Mouse (Mus musculus): ENCODE measurements around the gene Acadl. TPM values are rescaled to one million over a fixed set of nuclear protein-coding genes. Genes with fewer than 3 reads are reported as not detected.
A peak's percentile ranks its signal among the peaks of the same experiment; 100 is the strongest.

Acadl gene
- polyA plus RNA-seq (2012; rRNA removed): 32.8 and 36.1 TPM in 2 replicates

DNA sequence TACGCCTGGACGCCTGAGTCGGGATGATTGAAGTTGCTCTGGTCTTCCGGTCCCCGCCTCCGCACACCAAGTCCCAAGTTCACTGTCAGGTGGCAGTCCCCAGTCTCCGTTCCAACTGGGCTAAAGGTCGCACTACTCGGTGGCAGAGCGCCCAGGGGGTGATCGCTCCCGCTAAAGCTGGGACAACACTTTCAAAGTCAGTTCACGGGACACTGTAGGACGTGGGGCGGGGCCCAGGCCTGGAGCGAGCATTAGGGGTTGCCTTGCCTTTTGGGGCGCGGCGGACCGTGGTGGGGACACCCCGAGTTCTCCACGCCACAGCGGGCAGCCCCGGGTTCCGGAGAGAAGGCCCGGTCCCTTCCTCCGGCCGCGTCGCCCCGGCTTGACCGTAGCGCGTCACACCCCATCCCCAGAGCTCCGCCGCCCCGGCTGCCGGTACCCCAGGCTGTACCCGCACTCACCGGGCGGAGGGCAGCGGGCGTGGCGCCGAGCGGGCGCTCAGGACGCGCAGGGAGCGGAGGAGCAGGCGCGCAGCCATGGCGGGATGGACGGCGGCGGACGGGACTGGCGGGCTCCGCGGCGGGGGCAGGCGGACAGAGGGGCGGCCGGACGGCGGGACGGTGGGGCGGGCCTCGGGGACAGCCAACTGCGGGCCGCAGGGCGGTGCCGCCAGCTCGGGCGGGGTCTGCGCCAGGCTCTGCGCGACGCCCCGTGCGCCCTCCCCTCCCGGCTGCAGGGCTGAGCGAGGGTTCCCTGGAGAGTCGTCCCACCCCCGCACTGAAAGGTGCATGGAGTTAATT is at the start of gene Acadl:
Gene Acadl, minus strand, starts transcription at position 566 of the 800 bp plus-strand sequence.
- DNase-seq (ENCODE audit: extremely low spot score in 1 of 2, low spot score in 1 of 2): peak; percentile 17 to 63

DNA sequence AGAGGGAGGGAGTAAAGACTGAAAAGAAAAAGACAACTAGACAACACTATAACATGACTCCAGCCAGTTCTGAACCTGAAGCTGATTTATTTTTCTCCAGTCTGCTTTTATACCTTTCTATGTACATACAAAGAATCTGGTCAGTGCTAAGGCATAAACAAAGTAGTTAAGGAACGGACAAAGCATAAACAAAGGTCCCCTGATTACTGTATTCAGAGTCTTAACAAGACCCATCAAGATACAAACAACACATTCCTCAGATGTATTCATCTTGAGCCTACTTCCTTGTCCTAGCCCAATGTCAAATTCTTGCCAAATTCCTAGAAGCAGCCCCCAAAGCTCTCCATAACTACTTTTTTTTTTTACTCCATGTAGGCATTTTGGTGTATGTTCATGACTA is 49.2 kb upstream of the Acadl start:
- no peak for DNase-seq (ENCODE audit: extremely low spot score in 1 of 2, low spot score in 1 of 2)

DNA sequence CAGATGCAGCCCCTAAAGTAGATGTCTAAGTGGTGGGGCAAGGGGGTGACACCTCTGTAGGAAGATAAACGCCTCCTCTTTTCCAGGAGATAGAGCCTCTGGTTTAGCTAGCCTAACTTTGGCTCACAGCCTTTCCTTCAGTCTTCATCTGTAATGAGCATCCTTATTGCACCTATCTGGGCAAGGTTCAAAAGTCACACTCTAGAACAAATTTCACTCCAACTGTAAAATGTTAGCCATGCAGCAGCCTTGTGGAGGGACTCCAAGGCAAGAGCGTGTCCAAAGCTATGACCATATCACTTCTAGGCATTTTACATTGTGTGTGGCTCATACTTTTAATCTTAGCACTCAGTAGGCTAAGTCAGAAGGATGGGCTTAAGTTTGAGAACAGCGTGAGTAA is 39.5 kb upstream of the Acadl start:
- no peak for DNase-seq (ENCODE audit: extremely low spot score in 1 of 2, low spot score in 1 of 2)

DNA sequence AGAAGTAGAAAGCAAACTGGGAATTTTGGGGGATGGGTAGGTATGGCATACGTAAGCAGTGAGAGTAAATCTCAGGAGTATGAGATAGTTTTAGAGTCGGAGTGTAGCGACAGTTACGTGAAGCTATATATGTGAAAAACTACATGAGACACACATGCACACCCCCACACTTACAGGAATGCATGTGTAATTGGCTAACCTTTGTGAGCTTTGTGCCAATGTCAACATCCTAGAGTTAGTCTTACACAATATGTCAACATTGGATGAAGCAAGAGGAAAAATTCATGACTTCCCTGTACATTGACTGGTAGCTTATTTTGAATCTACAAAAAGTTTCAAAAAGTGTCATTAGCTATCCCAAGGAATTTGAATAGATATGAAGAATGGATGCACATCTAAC is 37.9 kb upstream of the Acadl start:
- no peak for DNase-seq (ENCODE audit: extremely low spot score in 1 of 2, low spot score in 1 of 2)

DNA sequence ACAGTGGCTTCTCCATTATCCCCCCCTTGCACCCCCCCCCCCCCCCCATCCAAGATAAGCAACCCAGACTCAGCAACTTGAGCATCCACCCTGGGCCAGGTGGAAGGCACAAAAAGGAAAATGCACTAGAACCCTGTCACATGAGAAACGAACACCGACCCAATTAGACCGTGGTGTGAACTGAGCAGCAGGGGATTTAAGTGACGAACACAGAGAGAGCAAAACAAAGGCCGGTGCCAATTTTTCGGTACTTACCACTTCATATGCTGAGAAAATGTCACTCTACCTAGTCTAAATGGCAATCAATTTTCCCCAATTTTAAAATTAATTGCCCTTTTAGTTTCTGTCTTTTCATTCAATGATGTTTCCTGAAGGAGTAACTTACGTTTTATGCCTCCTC is 35.2 kb upstream of the Acadl start:
- DNase-seq (ENCODE audit: extremely low spot score in 1 of 2, low spot score in 1 of 2): no peak

DNA sequence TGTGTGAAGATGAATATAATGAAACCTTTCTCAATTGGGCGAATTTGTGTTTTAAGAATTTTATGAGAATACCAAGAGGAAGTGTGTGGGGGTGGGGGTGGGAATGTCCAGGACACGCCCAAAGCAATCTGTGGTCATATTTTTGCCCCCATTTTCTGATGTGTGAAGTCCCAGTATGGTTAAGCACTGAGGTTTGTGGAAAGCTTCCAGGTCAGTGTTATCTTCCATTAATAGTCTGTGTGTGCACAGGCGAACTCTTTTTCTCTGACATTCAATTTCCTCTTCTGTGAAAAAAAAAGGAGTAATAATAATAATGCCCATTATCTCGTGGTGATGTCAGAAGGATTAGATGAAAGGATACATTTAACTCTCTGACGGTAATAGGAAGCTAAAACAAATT is 33.5 kb upstream of the Acadl start:
- peak in 1 of 2 experiments; percentile 7 for DNase-seq (ENCODE audit: extremely low spot score in 1 of 2, low spot score in 1 of 2)

DNA sequence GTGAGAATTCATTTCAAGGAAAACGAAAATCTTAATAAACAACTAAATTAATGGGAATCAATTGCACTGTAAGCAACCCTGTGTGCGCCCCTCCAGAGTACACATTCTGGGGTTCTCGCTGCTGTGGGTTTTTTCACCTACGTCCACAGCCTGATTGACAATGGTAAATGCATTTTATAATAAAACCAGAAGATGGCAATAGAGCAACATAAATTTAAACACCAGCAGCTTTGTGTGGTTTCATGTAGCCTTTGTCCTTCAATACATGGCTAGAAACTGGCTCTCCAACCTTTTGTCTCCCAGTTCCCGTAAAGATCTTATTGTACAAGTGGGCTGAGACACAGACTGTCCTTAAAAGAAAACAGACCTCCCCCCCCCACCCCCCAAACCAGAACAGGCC is 33.0 kb upstream of the Acadl start:
- DNase-seq (ENCODE audit: extremely low spot score in 1 of 2, low spot score in 1 of 2): peak in 1 of 2 experiments; percentile 50

DNA sequence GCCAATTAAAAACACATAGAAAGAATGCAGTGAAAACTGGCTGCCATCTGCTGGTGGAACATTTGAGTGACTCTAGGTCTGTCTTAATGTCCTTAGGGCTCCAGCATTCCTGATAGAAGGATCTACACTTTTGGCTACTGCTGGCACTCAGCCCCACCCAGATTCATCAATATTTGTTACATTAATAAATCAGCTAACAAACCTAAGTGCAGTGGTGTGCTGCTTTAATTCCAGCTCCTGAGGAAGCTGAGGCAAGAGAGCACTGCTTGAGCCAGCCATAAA is 32.7 kb upstream of the Acadl start:
- peak; percentile 39 to 77 for DNase-seq (ENCODE audit: extremely low spot score in 1 of 2, low spot score in 1 of 2)

DNA sequence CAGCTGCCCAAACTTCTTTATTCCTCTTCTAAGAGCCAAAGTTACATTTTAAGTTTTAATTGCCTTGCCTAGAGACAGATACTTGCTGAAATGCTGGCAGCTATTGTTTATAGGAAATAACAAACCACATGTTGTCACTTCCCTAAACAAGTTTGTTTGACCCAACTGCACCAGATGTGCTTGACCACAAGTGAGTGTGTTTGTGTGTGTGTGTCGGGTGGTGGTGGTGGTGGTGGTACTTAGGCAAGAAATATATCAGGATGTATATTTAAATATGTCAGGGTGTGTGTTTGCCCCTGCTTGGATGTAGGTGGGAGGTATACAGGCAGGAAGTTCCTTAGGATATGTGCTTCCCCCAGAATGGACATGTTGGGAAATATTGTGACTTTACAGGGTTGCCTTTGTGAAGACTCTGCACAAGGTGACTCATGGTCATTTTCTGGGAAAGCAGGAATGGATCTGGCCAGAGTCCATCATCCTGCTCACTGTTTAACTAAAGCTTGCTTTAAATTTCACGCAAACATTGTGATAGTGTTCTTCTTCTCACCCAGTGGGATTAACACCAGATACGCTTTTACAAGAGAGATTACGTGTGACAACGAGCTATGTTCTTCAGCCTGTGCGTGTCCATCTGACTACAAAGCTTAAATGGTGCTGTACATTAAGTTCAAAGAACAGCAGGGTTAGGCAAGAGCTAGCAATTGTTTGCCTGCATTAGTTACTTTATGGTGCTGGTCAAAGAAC is 32.2 kb upstream of the Acadl start:
- no peak for DNase-seq (ENCODE audit: extremely low spot score in 1 of 2, low spot score in 1 of 2)

DNA sequence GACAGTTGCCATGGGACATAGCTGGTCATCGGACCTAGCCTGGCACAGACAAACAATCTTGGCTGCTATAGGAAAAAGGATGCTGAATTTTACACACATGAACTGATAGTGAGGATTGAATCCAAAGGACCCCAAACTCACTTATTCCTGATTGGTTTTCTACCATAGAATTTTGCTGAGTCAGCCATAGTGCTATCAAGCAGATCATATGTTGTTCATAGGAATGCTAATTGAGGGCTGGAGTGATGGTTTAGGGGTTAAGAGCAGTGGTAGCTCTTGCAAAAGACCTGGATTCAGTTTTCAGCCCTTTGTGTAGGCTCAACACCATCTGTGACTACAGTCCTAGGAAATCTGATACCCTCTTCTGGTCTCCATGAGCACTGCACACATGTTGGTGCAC is 24.1 kb upstream of the Acadl start:
- no peak for DNase-seq (ENCODE audit: extremely low spot score in 1 of 2, low spot score in 1 of 2)

DNA sequence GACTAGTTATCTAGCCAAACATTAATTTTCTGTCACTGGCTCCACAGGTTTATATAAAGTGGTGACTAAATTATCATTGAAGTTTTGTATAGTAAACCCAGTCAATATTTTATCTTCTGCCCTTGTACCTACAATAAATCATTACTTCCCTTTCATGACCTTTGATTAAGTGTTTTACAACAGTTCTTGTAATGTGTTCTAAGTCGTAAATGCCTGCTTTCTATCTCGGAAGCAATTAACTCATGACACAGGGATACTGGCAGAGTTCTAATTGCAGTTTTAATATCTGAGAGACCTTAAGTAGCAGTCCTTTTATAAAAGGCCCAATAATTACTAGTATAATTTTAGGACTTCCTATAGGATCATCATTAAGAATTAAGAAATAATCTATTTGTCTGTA is 17.1 kb upstream of the Acadl start:
- DNase-seq (ENCODE audit: extremely low spot score in 1 of 2, low spot score in 1 of 2): no peak

DNA sequence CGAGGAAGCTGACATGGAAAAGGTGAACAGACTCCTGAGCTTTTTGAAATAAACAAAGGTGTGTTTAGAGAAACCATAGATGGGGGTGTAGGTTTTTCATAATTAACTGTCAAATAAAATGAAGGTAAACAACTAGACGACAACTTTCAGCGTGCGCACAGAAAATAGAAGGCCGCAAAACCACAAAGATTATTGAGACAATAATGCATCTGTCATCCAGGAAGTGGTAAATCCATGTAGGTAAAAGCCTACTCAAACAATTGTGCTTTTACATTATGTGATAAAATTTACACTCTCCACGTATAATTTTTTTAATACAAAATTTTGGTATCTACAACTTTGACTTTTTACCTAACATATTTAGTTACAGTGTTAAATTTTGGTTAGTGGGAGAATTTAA is 11.7 kb upstream of the Acadl start:
- no peak for DNase-seq (ENCODE audit: extremely low spot score in 1 of 2, low spot score in 1 of 2)

DNA sequence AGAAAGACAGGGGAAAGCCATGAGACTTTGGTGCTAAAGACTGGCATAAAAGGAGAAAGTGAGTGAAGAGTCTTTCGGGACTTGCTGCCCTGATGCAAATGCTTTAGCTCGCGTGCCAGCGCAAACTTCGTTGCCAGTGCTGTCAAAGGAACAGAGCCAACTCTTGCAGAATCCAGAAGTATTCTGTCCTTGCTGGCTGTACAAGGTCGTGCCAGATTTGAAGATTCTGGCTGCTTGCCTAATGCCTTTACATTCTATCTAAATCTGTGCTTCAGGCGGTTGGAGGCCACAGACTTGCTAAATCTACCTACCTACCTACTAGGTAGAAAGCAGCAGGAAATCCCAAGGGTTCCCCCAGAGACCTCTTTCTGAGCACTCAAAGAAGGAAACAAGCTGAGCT is 8.5 kb upstream of the Acadl start:
- DNase-seq (ENCODE audit: extremely low spot score in 1 of 2, low spot score in 1 of 2): peak in 1 of 2 experiments; percentile 22

DNA sequence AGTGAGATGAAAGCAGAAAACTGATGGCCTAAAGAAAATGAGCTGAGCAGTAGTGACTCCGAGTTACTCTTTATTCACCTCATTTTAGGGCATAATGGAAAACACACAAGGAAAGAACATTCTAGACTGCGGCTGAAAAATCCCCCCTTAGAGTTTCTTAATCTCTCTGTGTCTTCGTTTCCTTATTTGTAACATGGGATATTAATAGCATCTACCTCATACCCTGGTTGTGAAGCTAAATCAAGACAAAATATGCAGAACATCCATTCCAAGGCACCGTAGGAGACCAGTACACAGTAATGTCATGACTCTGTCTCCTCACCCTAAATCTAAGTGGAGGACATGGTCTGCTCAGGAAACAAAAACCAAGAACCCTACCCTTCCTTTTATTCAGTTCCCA is 2.6 kb upstream of the Acadl start:
- DNase-seq (ENCODE audit: extremely low spot score in 1 of 2, low spot score in 1 of 2): no peak

DNA sequence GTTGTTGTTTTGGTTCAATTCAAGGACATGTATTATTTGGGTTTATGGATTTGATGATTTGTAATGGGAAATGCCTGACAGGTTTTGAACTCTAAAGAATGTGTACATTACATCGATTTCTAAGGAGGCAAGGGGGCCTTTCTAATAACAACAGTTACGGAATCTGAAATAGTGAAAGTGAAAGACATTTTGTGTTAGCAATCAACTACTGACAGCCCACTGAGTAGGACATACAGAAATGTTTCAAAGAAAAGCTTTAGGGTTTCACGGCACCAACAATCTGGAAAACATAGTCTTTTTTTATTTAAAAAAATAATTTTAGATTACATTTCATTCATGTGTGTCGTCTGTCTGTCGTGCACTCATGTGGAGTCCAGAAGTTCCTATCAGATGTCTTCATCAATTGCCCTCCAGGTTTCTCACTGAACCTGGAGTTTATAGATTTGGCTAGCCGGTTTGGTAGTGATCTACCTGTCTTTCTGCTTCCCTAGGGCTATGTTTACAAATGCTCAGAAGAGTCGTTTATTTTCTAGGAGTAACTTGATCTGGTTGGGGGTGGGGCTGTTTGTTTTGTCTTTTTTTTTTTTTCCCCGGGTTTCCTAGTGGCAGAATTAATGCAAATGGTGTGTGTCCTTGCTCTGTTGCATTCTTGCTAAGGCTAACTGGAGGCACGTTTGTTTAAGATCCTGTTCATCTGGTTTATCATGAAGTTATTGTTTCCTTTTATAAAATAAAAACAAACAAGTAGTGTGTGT is 841 bp upstream of the Acadl start:
- no peak for DNase-seq (ENCODE audit: extremely low spot score in 1 of 2, low spot score in 1 of 2)

DNA sequence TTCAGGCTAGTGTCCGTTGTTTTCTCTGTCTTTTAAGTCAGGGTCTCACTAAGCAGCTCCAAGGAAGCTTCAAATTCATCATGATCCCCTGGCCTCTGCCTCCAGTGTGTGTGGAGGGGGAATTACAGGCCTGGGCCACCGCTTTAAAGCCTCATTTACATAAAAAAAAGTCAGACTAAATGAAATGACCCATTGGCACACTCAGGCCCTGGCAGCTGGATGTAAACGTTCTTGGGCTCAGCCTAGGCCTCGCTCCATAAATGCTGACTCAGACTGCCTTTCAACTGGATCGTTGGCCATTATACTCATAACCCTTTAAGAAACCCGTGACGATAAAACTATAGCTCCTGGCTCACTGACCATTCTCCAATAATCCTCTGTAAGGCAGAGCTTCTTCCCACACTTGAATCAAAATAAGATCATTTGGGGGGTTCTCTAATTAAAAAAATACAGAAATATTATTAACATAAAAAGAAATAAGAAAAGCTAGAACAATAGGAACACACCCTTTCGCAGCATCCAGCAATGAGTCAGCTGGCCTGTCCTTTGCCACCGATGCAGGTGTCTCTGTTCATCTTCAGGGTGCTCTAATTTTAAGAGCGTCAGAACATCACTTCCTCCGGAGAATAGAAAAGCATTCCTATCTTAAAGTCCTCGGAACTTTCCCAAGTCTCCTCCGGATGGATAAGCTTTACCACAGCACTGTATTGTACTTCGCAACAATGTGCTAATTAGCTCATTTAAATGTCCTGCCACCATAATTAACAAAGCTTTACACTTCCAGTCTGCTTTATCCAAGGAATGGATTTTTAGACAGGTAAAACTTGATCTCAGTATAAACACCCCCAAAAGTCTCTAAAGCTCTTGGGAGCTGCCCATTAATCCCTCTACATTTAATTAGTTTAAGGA is 1.1 kb downstream of the Acadl start:
- no peak for DNase-seq (ENCODE audit: extremely low spot score in 1 of 2, low spot score in 1 of 2)

DNA sequence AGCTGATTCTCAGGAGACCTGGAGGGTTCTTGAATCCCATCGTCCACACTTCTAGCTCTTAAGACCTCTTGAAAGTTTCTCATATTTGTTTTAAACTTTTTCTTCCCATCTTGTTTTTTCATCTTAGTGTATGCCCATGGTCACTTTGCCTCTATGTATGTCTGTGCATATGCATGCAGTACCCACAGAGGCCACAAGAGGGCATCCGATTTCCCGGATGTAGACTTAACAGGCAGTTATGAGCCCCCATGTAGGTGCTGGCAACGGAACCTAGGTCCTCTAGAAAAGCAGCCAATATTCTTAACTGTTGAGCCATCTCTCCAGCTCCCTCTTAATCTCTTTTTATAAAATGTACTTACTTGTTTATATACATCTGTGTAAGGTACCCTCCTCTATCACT is 15.6 kb downstream of the Acadl start:
- DNase-seq (ENCODE audit: extremely low spot score in 1 of 2, low spot score in 1 of 2): no peak

DNA sequence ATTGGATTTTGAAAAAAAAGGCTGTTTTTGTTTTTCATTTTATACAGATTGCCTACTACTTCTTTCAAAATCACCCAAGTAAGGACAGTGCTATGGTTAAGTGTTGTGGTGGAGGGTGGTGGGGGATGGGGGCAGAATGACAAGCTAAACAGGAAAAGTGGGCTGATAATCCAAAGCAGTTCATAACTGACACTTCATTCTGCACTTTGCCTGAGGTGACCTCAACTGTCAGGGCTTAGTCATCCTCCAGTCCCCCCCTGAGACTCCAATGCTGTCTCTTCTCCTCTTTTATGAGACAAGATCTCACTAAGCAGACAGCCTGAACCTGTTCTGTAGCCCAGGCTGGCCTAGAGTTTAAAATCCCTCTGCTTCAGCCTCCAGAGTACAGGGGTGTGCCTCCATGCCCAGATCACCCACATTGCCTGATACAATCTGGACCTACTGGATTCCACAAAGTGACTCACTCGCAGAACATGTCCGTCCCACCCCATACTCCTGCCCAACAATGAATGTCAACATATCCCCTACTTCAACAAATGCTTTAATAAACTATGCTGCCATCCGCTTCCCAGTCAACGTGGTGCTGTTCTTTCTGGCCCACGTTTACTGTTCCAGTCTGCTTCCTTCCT is 17.3 kb downstream of the Acadl start:
- no peak for DNase-seq (ENCODE audit: extremely low spot score in 1 of 2, low spot score in 1 of 2)

DNA sequence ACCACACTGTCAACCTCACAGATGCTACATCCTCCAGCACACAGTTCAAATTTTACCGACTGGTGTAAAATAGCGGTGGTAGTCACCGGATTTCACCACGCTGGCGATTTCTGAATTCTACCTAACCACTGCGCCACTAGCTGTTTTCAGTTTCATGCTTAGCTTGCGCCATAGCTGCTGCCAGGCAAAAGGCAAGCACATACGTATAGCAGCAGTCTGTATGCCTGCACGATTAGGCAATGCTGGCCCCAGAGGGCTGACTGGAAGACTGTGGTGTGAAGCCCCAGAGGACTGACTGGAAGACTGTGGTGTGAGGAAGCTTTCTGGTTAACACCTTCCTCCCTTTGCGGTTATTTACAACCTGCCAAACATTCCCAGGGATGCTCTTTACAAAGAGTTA is 21.1 kb downstream of the Acadl start:
- no peak for DNase-seq (ENCODE audit: extremely low spot score in 1 of 2, low spot score in 1 of 2)

DNA sequence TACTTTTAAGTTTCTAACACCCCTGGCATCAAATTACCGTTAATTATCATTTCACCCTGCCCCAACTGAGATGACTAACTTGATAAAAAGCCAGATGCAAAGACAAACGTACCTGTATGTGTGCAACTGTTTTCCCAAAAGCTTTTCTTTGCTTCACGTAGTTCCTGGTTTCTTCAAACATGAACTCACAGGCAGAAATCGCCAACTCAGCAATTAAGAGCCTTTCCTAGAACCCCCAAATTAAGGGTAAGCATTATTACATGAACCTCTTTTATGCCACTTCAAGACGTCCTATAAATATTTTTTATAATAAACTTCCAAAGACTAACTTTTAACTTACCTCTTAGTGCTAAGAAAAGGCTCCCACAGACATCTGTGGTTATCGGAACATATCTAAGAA is 21.6 kb downstream of the Acadl start:
- DNase-seq (ENCODE audit: extremely low spot score in 1 of 2, low spot score in 1 of 2): no peak
